Mouse (Mus musculus): Measurements from ENCODE around the gene Foxc1. TPM values are rescaled to one million over a fixed set of nuclear protein-coding genes. Genes with fewer than 3 reads are reported as not detected.
A peak's percentile ranks its signal among the peaks of the same experiment; 100 is the strongest.

Foxc1 gene
- polyA plus RNA-seq, 1 experiment: 4.1 TPM

GRCm38 (mm10) chr13:31802447-31802846 lies 4.0 kb upstream of the Foxc1 start:
- Histone ChIP-seq H3K36me3 (ENCODE audit: control insufficient read depth, insufficient read depth) (no peaks in the 10 kb centered on the region), H3K79me2 (ENCODE audit: control insufficient read depth, insufficient read depth) (peaks cover 5% of the 10 kb centered on the region), H3K4me3 (ENCODE audit: insufficient read depth, poor library complexity, severe bottlenecking) (no peak overlapping the region), H3ac (ENCODE audit: control insufficient read depth, insufficient read length, low read depth) (no peak overlapping the region), H3K79me3 (ENCODE audit: low read depth) (peaks cover 4% of the 10 kb centered on the region), H3K27me3 (ENCODE audit: control insufficient read depth, insufficient read depth, insufficient read length) (no peaks in the 10 kb centered on the region)
- TF ChIP-seq USF1 (IDR thresholded peaks at IDR 0.05; ENCODE audit: low read depth) (no peak), CEBPB (IDR thresholded peaks at IDR 0.05; ENCODE audit: low read depth) (no peak), MYOG (IDR thresholded peaks at IDR 0.05; ENCODE audit: control insufficient read depth, extremely low read depth, insufficient read length) (no peak)

DNA sequence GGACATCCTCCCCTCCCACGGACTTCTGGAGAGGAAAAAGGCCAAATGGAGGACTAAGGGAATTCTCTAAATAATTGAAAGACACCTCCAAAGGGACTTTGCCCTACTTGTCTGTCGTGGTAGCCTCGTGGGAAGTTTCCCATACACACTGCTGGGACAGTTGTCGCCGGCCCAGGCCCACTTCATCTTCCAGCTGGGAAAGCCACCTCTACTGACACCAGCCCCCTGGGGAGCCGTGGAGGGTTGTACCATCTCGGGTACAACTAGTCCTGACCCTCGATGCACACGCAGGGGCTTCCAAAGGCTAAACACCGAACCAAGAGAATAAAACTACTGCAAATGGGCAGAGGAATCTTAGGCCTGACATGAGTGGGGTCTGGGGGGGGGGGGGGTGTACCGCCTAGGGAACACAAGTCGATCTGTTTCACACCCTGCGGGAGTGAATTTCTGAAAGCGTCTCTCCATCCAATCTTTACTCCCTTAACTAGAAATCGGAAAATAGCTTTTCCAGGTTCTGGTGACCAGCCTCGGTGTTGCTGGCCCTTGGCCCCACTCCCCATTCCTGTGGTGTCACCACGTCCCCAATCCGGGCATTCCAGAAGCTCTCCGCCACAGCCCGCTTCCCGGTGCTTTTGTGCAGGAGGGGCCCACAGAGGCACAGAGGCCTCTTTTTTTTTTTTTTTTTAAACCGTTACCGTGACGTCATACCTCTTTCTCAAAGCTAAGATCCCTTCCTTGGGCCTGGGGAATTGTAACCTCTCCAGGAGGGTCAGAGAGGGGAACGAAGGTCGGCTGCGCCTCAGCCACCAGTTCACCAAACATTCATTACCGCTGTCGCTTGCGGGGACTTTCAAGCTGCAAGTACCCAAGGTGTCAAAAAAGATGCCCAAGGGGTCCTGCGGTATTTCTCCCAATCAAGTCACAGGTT lies 3.0 kb upstream of the Foxc1 start:
- Histone ChIP-seq H3K36me3 (ENCODE audit: control insufficient read depth, insufficient read depth) (no peaks in the 10 kb centered on the region), H3K79me2 (ENCODE audit: control insufficient read depth, insufficient read depth) (peaks cover 15% of the 10 kb centered on the region), H3ac (ENCODE audit: control insufficient read depth, insufficient read length, low read depth) (no peak overlapping the region), H3K4me3 (ENCODE audit: insufficient read depth, poor library complexity, severe bottlenecking) (no peak overlapping the region), H3K27me3 (ENCODE audit: control insufficient read depth, insufficient read depth, insufficient read length) (no peaks in the 10 kb centered on the region), H3K79me3 (ENCODE audit: low read depth) (peaks cover 6% of the 10 kb centered on the region)
- no peak for TF ChIP-seq MYOG (IDR thresholded peaks at IDR 0.05; ENCODE audit: control insufficient read depth, extremely low read depth, insufficient read length)

DNA sequence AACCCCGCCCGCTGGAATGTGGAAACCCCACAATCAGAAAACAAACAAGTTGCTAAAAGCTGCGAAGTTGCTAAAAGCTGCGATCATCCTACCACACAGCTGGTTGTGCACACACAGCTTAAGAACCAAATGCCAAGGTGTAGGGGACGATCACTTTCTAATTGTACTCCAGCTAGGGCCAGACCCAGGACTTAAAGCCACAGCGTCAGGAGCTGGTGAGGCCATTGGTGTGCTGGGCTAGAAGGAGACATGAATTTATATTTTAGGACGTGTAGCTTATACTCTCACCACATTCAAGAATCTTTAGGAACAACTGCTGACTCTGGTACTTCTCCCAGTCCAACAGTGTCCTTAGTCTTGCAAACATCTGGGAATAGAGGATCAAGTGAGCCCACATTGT lies 1.9 kb upstream of the Foxc1 start:
- H3K79me3 ChIP-seq (ENCODE audit: low read depth): peaks cover 16% of the 10 kb centered on the region
- H3K4me3 ChIP-seq (ENCODE audit: insufficient read depth, poor library complexity, severe bottlenecking): no peak overlapping the region
- no peak overlapping the region for H3ac ChIP-seq (ENCODE audit: control insufficient read depth, insufficient read length, low read depth)
- H3K79me2 ChIP-seq (ENCODE audit: control insufficient read depth, insufficient read depth): peaks cover 26% of the 10 kb centered on the region
- no peaks in the 10 kb centered on the region for H3K36me3 ChIP-seq (ENCODE audit: control insufficient read depth, insufficient read depth)
- TF ChIP-seq MAX (IDR thresholded peaks at IDR 0.05) (no peak), USF1 (IDR thresholded peaks at IDR 0.05; ENCODE audit: low read depth) (no peak), MYOD1 (IDR thresholded peaks at IDR 0.05; ENCODE audit: control insufficient read depth, insufficient read length, low read depth) (no peak), CTCF (IDR thresholded peaks at IDR 0.05; ENCODE audit: control insufficient read depth, insufficient read depth, insufficient read length) (no peak), CEBPB (IDR thresholded peaks at IDR 0.05; ENCODE audit: low read depth) (no peak), FOSL1 (IDR thresholded peaks at IDR 0.05; ENCODE audit: insufficient read depth, low read length, poor library complexity, severe bottlenecking) (no peak), MYOG (IDR thresholded peaks at IDR 0.05; ENCODE audit: control insufficient read depth, extremely low read depth, insufficient read length) (no peak)
- H3K27me3 ChIP-seq (ENCODE audit: control insufficient read depth, insufficient read depth, insufficient read length): no peaks in the 10 kb centered on the region

- TF ChIP-seq CEBPB (IDR thresholded peaks at IDR 0.05; ENCODE audit: low read depth): no peak
- TF ChIP-seq USF1 (IDR thresholded peaks at IDR 0.05; ENCODE audit: low read depth): no peak
- no peak for TF ChIP-seq MYOG (IDR thresholded peaks at IDR 0.05; ENCODE audit: control insufficient read depth, extremely low read depth, insufficient read length)
- no peak for TF ChIP-seq CTCF (IDR thresholded peaks at IDR 0.05; ENCODE audit: control insufficient read depth, insufficient read depth, insufficient read length)
- TF ChIP-seq FOSL1 (IDR thresholded peaks at IDR 0.05; ENCODE audit: insufficient read depth, low read length, poor library complexity, severe bottlenecking): no peak
- no peak for TF ChIP-seq MAX (IDR thresholded peaks at IDR 0.05)
- no peak for TF ChIP-seq MYOD1 (IDR thresholded peaks at IDR 0.05; ENCODE audit: control insufficient read depth, insufficient read length, low read depth)
- Histone ChIP-seq H3K4me3 (ENCODE audit: insufficient read depth, poor library complexity, severe bottlenecking) (peak overlapping the region; percentile 60), H3K36me3 (ENCODE audit: control insufficient read depth, insufficient read depth) (peaks cover 7% of the 10 kb centered on the region), H3K27me3 (ENCODE audit: control insufficient read depth, insufficient read depth, insufficient read length) (no peaks in the 10 kb centered on the region), H3K79me3 (ENCODE audit: low read depth) (peaks cover 29% of the 10 kb centered on the region), H3K79me2 (ENCODE audit: control insufficient read depth, insufficient read depth) (peaks cover 40% of the 10 kb centered on the region), H3ac (ENCODE audit: control insufficient read depth, insufficient read length, low read depth) (peak overlapping the region; percentile 78)
Observed at GRCm38 (mm10) chr13:31805831-31806427, 504 bp upstream of the Foxc1 start.

- Histone ChIP-seq H3K79me2 (ENCODE audit: control insufficient read depth, insufficient read depth) (peaks cover 50% of the 10 kb centered on the region), H3K36me3 (ENCODE audit: control insufficient read depth, insufficient read depth) (peaks cover 7% of the 10 kb centered on the region), H3K27me3 (ENCODE audit: control insufficient read depth, insufficient read depth, insufficient read length) (no peaks in the 10 kb centered on the region), H3ac (ENCODE audit: control insufficient read depth, insufficient read length, low read depth) (peak overlapping the region; percentile 87), H3K4me3 (ENCODE audit: insufficient read depth, poor library complexity, severe bottlenecking) (peak overlapping the region; percentile 60), H3K79me3 (ENCODE audit: low read depth) (peaks cover 32% of the 10 kb centered on the region)
- TF ChIP-seq CEBPB (IDR thresholded peaks at IDR 0.05; ENCODE audit: low read depth) (no peak), MAX (IDR thresholded peaks at IDR 0.05) (no peak), FOSL1 (IDR thresholded peaks at IDR 0.05; ENCODE audit: insufficient read depth, low read length, poor library complexity, severe bottlenecking) (no peak), MYOG (IDR thresholded peaks at IDR 0.05; ENCODE audit: control insufficient read depth, extremely low read depth, insufficient read length) (no peak), USF1 (IDR thresholded peaks at IDR 0.05; ENCODE audit: low read depth) (no peak), MYOD1 (IDR thresholded peaks at IDR 0.05; ENCODE audit: control insufficient read depth, insufficient read length, low read depth) (no peak), CTCF (IDR thresholded peaks at IDR 0.05; ENCODE audit: control insufficient read depth, insufficient read depth, insufficient read length) (no peak)
Observed at GRCm38 (mm10) chr13:31806890-31807735, 680 bp downstream of the Foxc1 start.
